Mouse (Mus musculus) stomach, embryonic 14.5 days (tissue): Measurements from ENCODE around the gene Asb5. TPM values are rescaled to one million over a fixed set of nuclear protein-coding genes. Genes with fewer than 3 reads are reported as not detected.
A peak's percentile ranks its signal among the peaks of the same experiment; 100 is the strongest.

ENCODE experiments used
- ATAC-seq: fragments of 200-750 bp; cut with Nextera tagmentation; 2 replicates; pipeline ENCODE4 v1.8.0; 2017; ENCODE audit warnings: low read depth, moderate TSS enrichment; ENCODE audit not compliant: insufficient number of reproducible peaks, insufficient read depth, low FRiP score
- H3K27ac ChIP-seq: fragments of 300-500 bp; sonication (generic); 2 replicates; pipeline ENCODE4 v1.5.1; 2014; ENCODE audit warnings: mild to moderate bottlenecking, low read length, moderate library complexity, mixed read lengths
- H3K27me3 ChIP-seq: fragments of 300-500 bp; sonication (generic); 2 replicates; pipeline ENCODE4 v1.6.1; 2014; ENCODE audit warnings: low read length, control low read depth, mixed read lengths; ENCODE audit not compliant: control insufficient read depth, insufficient read depth
- H3K36me3 ChIP-seq: fragments of 300-500 bp; sonication (generic); 2 replicates; pipeline ENCODE4 v1.6.1; 2014; ENCODE audit warnings: mild to moderate bottlenecking, control low read depth, low read length, moderate library complexity, mixed read lengths; ENCODE audit not compliant: control insufficient read depth, insufficient read depth
- H3K4me1 ChIP-seq: fragments of 300-500 bp; sonication (generic); 2 replicates; pipeline ENCODE4 v1.6.1; 2014; ENCODE audit warnings: low read length, control low read depth, mixed read lengths; ENCODE audit not compliant: control insufficient read depth, insufficient read depth
- H3K4me2 ChIP-seq: fragments of 300-500 bp; sonication (generic); replicated peaks from 2 replicates; pipeline ENCODE4 v1.6.1; 2014; ENCODE audit warnings: low read depth, low read length, control low read depth
- H3K4me3 ChIP-seq: fragments of 300-500 bp; sonication (generic); 2 replicates; pipeline ENCODE4 v1.5.1; 2014; ENCODE audit warnings: low read depth, low read length, control low read depth
- H3K9ac ChIP-seq: fragments of 300-500 bp; sonication (generic); replicated peaks from 2 replicates; pipeline ENCODE4 v1.6.1; 2014; ENCODE audit warnings: low read depth, mild to moderate bottlenecking, control low read depth, low read length, moderate library complexity, mixed read lengths
- H3K9me3 ChIP-seq: fragments of 300-500 bp; sonication (generic); 2 replicates; pipeline ENCODE4 v1.6.1; 2016; ENCODE audit warnings: low read depth, low read length, control low read depth; ENCODE audit not compliant: control insufficient read depth
- WGBS: fragments of 180-500 bp; shearing (Covaris S2); extraction: QIAGEN DNeasy Blood & Tissue Kit; methylation state at CpG from one replicate; pipeline ENCODE4 v1.1.7; 2014; 5-methylcytosine and 5-hydroxymethylcytosine counted together
- polyA plus RNA-seq: library from polyadenylated mRNA; unstranded; fragments of >200 nt; fragmentation: Nextera tagmentation; extraction: Ambion mirVana; gene quantifications from 2 replicates; pipeline ENCODE4 v1.2.1, GENCODE M21; 2014

Gene Asb5
- polyA plus RNA-seq, 1 experiment from 2014 or later, result 7.1 TPM

- no peak for ATAC-seq
- H3K4me2 ChIP-seq, result no peak overlapping the region
- no peaks in the 10 kb centered on the region for H3K36me3 ChIP-seq
- H3K4me1 ChIP-seq, result no peaks in the 10 kb centered on the region
- 86% methylated on average over 2 of the region's 2 CpGs for WGBS
- no peak overlapping the region for H3K27ac ChIP-seq
- no peak overlapping the region for H3K4me3 ChIP-seq
- H3K9me3 ChIP-seq, result no peaks in the 10 kb centered on the region
- no peak overlapping the region for H3K9ac ChIP-seq
- H3K27me3 ChIP-seq, result no peaks in the 10 kb centered on the region
Measured at GRCm38 (mm10) chr8:54554921-54555320, 25.5 kb downstream of the Asb5 start.

GRCm38 (mm10) chr8:54562137-54562536 lies 32.8 kb downstream of the Asb5 start:
- H3K9ac ChIP-seq, result no peak overlapping the region
- no peak overlapping the region for H3K27ac ChIP-seq
- H3K27me3 ChIP-seq, result no peaks in the 10 kb centered on the region
- no peak overlapping the region for H3K4me3 ChIP-seq
- no peak overlapping the region for H3K4me2 ChIP-seq
- no peaks in the 10 kb centered on the region for H3K36me3 ChIP-seq
- no peaks in the 10 kb centered on the region for H3K9me3 ChIP-seq
- 72% methylated on average over 4 of the region's 4 CpGs for WGBS
- no peak for ATAC-seq
- no peaks in the 10 kb centered on the region for H3K4me1 ChIP-seq

DNA sequence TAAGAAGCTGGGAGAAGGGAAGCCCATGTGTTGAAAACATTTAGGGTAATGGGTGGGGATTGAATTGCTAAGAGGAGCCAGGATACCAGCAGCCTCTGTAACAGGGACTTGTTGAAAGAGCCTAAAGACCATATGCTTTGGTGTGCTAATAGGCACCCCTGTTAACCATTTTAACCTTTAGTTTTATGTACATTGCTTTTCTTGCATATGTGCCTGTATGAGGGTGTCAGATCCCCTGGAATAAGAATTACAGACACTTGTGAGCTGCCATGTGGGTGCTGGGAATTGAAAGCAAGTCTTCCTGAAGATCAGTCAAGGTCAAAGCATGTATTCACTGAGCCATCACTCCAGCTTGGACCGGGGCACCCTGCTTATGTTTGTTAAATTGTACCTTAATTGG lies 35.8 kb downstream of the Asb5 start:
- H3K27ac ChIP-seq, result no peak overlapping the region
- no peaks in the 10 kb centered on the region for H3K27me3 ChIP-seq
- no peaks in the 10 kb centered on the region for H3K9me3 ChIP-seq
- no peaks in the 10 kb centered on the region for H3K4me1 ChIP-seq
- H3K9ac ChIP-seq, result no peak overlapping the region
- H3K36me3 ChIP-seq, result no peaks in the 10 kb centered on the region
- H3K4me3 ChIP-seq, result no peak overlapping the region
- 80% methylated on average over 1 of the region's 1 CpGs for WGBS
- H3K4me2 ChIP-seq, result no peak overlapping the region
- no peak for ATAC-seq

GRCm38 (mm10) chr8:54565603-54566260 lies 36.4 kb downstream of the Asb5 start:
- Histone ChIP-seq H3K27me3 (no peaks in the 10 kb centered on the region), H3K4me1 (no peaks in the 10 kb centered on the region), H3K27ac (no peak overlapping the region), H3K36me3 (no peaks in the 10 kb centered on the region), H3K4me3 (no peak overlapping the region), H3K9me3 (no peaks in the 10 kb centered on the region), H3K4me2 (no peak overlapping the region), H3K9ac (no peak overlapping the region)
- WGBS, result 87% methylated on average over 7 of the region's 7 CpGs
- no peak for ATAC-seq

DNA sequence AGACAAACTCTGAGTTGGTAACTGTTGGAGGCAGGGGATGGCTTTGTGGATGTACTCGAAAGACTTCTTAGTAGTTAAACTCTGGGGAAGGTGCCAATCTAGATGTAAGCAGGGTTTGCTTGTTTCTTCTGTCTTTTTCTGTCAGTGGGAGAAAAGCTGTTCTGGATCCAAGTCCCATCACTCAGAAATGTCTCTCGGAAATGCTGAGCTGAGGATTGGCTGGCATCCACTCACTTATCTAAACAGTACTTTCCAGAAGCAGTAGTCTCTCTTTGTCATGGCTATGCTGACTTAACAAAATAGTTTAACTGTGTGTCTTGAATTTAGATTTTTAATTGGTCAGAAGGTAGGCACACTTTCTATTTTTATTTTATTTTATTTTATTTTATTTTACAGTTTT lies 37.8 kb downstream of the Asb5 start:
- Histone ChIP-seq H3K9ac (no peak overlapping the region), H3K36me3 (no peaks in the 10 kb centered on the region), H3K27ac (no peak overlapping the region), H3K4me1 (no peaks in the 10 kb centered on the region), H3K27me3 (no peaks in the 10 kb centered on the region), H3K4me2 (no peak overlapping the region), H3K4me3 (no peak overlapping the region), H3K9me3 (no peaks in the 10 kb centered on the region)
- WGBS, result 47% methylated on average over 2 of the region's 2 CpGs
- ATAC-seq, result no peak

GRCm38 (mm10) chr8:54570618-54571609 lies 41.5 kb downstream of the Asb5 start:
- Histone ChIP-seq H3K4me1 (no peaks in the 10 kb centered on the region), H3K4me3 (no peak overlapping the region), H3K9ac (no peak overlapping the region), H3K27me3 (no peaks in the 10 kb centered on the region), H3K9me3 (no peaks in the 10 kb centered on the region), H3K4me2 (peak overlapping the region; percentile 15; the same call in 1 of the 2 replicates), H3K36me3 (no peaks in the 10 kb centered on the region), H3K27ac (no peak overlapping the region)
- 34% methylated on average over 15 of the region's 15 CpGs for WGBS
- ATAC-seq, result no peak; the same call in 1 of the 2 replicates

DNA sequence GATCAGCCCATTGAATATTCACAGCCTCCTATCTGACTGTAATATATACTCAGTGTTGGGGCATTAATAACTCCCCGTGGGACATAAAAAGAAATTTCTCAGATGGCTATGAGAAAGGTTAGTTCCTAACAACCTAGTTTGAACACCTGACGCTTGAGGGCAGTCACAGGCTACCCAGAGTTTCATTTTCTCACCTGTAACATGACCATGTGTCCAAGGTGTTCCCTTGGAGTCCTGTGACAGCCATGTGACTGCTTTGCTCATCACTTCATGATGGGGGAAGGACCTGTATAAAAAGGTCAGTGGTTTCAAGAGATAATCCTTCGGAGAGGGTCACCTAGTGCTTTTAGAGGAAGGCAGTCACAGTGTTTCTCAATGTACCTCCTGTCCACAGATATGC lies 52.1 kb downstream of the Asb5 start:
- 82% methylated on average over 3 of the region's 3 CpGs for WGBS
- Histone ChIP-seq H3K27ac (no peak overlapping the region), H3K4me2 (no peak overlapping the region), H3K9ac (no peak overlapping the region), H3K9me3 (no peaks in the 10 kb centered on the region), H3K36me3 (no peaks in the 10 kb centered on the region), H3K27me3 (no peaks in the 10 kb centered on the region), H3K4me1 (no peaks in the 10 kb centered on the region), H3K4me3 (no peak overlapping the region)
- no peak for ATAC-seq

DNA sequence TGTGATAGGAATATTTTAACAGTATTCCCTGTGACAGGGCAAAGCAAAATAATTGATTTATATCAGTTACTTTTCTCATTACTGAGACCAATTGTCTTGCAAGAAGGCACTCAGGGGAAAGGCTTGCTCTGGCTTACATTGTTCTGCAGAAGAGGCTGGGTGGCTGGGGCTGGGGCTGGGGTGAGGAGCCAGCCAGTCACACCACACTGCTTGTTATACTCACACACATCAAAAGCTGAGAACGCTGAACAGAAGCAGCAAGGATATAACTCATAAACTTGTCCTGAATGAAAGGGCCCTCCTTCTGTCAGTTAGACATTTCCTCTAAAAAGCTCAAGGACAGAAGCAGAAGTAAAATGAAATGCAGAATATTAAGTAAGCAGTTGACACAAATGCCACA lies 53.5 kb downstream of the Asb5 start:
- 50% methylated on average over 1 of the region's 1 CpGs for WGBS
- Histone ChIP-seq H3K4me1 (no peaks in the 10 kb centered on the region), H3K4me3 (no peak overlapping the region), H3K9ac (no peak overlapping the region), H3K27me3 (no peaks in the 10 kb centered on the region), H3K4me2 (no peak overlapping the region), H3K9me3 (no peaks in the 10 kb centered on the region), H3K27ac (no peak overlapping the region), H3K36me3 (no peaks in the 10 kb centered on the region)
- no peak for ATAC-seq
